Mouse (Mus musculus) neural tube, embryonic 11.5 days (tissue): ENCODE measurements around the gene Mical3. TPM values are rescaled to one million over a fixed set of nuclear protein-coding genes. Genes with fewer than 3 reads are reported as not detected.

ENCODE experiments used
- ATAC-seq: fragments of 200-750 bp; cut with Nextera tagmentation; 2 replicates; pipeline ENCODE4 v1.8.0; 2017; ENCODE audit warnings: moderate number of reproducible peaks, mild to moderate bottlenecking, moderate TSS enrichment, moderate library complexity; ENCODE audit not compliant: insufficient read depth, low FRiP score, low TSS enrichment
- DNase-seq: peaks from one replicate; pipeline ENCODE4 v3.0.0-alpha.2; 2015; ENCODE audit warnings: low spot score
- H3K27ac ChIP-seq: fragments of 300-500 bp; sonication (generic); 2 replicates; pipeline ENCODE4 v1.5.1; 2014; ENCODE audit warnings: low read depth, mild to moderate bottlenecking, low read length
- H3K27me3 ChIP-seq: fragments of 300-500 bp; sonication (generic); 2 replicates; pipeline ENCODE4 v1.6.1; 2014; ENCODE audit warnings: mild to moderate bottlenecking, low read length, mixed read lengths; ENCODE audit not compliant: control insufficient read depth, insufficient read depth
- H3K36me3 ChIP-seq: fragments of 300-500 bp; sonication (generic); 2 replicates; pipeline ENCODE4 v1.6.1; 2014; ENCODE audit warnings: mild to moderate bottlenecking, low read length, moderate library complexity, mixed read lengths; ENCODE audit not compliant: control insufficient read depth, insufficient read depth
- H3K4me1 ChIP-seq: fragments of 300-500 bp; sonication (generic); 2 replicates; pipeline ENCODE4 v1.6.1; 2014; ENCODE audit warnings: low read length, mixed read lengths; ENCODE audit not compliant: control insufficient read depth, insufficient read depth
- H3K4me2 ChIP-seq: fragments of 300-500 bp; sonication (generic); 2 replicates; pipeline ENCODE4 v1.6.1; 2014; ENCODE audit warnings: low read depth, mild to moderate bottlenecking, moderate library complexity
- H3K4me3 ChIP-seq: fragments of 300-500 bp; sonication (generic); 2 replicates; pipeline ENCODE4 v1.5.1; 2014; ENCODE audit warnings: low read depth, low read length
- H3K9ac ChIP-seq: fragments of 300-500 bp; sonication (generic); 2 replicates; pipeline ENCODE4 v1.6.1; 2014; ENCODE audit warnings: mild to moderate bottlenecking, low read length
- H3K9me3 ChIP-seq: fragments of 300-500 bp; sonication (generic); 2 replicates; pipeline ENCODE4 v1.6.1; 2016; ENCODE audit warnings: low read length; ENCODE audit not compliant: control insufficient read depth
- WGBS: fragments of 180-500 bp; shearing (Covaris S2); extraction: QIAGEN DNeasy Blood & Tissue Kit; methylation state at CpG from one replicate; pipeline ENCODE4 v1.1.7; 2014; 5-methylcytosine and 5-hydroxymethylcytosine counted together
- polyA plus RNA-seq: library from polyadenylated mRNA; unstranded; fragments of >200 nt; fragmentation: Nextera tagmentation; extraction: Ambion mirVana; gene quantifications from 2 replicates; pipeline ENCODE4 v1.2.1, GENCODE M21; 2014

The Mical3 gene
- polyA plus RNA-seq, 1 experiment from 2014 or later: 18.4 TPM

DNA sequence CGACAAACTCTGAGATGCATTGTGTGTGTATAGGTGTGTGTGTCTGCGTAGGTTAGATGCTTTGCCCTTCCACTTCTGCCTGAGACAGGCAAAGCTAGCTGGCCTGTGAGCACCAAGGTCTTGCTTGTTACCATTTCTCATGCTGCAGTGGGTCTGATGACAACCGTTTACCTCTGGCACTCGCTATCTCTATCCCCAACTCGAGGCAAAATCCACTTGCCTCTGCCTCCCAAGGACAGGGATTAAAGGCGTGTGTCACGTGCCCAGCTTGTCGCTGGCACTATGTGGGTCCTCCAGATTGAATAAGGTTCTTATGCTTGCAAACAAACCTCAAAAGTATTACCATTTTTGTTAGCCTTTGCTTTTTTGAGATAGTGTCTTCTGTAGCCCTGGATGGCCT, 22.4 kb upstream of the Mical3 start:
- Histone ChIP-seq H3K4me2 (no peak overlapping the region), H3K27ac (no peak overlapping the region), H3K4me1 (no peaks in the 10 kb centered on the region), H3K4me3 (no peak overlapping the region), H3K9me3 (no peaks in the 10 kb centered on the region), H3K9ac (no peak overlapping the region), H3K27me3 (no peaks in the 10 kb centered on the region), H3K36me3 (no peaks in the 10 kb centered on the region)
- DNase-seq (no peak), ATAC-seq (no peak)
- WGBS: 87% methylated on average over 8 of the region's 8 CpGs

DNA sequence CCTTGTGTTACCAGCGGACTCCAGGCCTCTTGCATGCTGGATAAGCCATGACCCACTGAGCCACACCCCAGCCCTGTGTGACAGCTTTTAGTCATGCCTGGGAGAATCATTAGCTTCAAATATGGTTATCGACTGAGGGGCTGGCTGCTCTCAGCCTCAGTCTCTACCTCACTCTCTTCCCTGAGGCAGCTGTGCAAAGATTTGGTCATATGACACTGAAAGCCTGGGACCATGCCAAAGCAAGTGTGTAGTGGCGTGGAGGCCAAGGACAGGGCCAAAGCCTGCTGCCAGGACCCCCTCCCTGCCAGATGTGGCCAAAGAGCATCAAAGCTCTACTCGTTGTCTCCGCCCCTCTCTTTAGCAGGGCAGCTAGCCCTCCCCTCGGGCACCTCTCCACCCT, 20.9 kb upstream of the Mical3 start:
- no peak overlapping the region for H3K4me2 ChIP-seq
- ATAC-seq: no peak
- WGBS: 57% methylated on average over 6 of the region's 6 CpGs

DNA sequence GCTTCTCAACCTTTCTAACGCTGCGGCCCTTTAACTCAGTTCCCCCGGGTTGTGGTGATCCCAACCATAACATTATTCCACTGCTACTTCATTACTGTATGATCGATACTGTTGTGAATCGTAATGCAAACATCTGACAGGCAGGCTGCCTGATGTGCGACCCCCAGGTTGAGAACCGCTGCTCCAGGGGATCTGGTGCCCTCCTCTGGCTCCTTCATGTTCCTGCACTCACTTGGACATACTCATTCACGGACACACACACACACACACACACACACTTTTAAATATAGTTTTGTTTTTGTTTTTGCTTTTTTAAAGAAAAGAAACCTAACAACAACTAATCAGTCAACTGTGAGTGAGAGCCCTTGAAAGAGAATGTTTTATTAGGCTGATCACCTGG, 19.3 kb upstream of the Mical3 start:
- 93% methylated on average over 8 of the region's 8 CpGs for WGBS
- ATAC-seq: no peak
- no peak overlapping the region for H3K4me2 ChIP-seq
- H3K4me1 ChIP-seq: 0 out of 2 replicates have a peak, but pooled peaks cover 2% of the 10 kb centered on the region
- no peaks in the 10 kb centered on the region for H3K36me3 ChIP-seq
- no peaks in the 10 kb centered on the region for H3K27me3 ChIP-seq
- no peaks in the 10 kb centered on the region for H3K9me3 ChIP-seq
- no peak for DNase-seq
- H3K27ac ChIP-seq: no peak overlapping the region
- H3K9ac ChIP-seq: no peak overlapping the region
- no peak overlapping the region for H3K4me3 ChIP-seq

More for the DNA sequence above, 20.9 kb upstream of the Mical3 start:
- H3K9me3 ChIP-seq: no peaks in the 10 kb centered on the region
- H3K4me3 ChIP-seq: no peak overlapping the region
- H3K36me3 ChIP-seq: no peaks in the 10 kb centered on the region
- no peaks in the 10 kb centered on the region for H3K4me1 ChIP-seq
- H3K27ac ChIP-seq: no peak overlapping the region
- no peak for DNase-seq
- no peak overlapping the region for H3K9ac ChIP-seq
- no peaks in the 10 kb centered on the region for H3K27me3 ChIP-seq

DNA sequence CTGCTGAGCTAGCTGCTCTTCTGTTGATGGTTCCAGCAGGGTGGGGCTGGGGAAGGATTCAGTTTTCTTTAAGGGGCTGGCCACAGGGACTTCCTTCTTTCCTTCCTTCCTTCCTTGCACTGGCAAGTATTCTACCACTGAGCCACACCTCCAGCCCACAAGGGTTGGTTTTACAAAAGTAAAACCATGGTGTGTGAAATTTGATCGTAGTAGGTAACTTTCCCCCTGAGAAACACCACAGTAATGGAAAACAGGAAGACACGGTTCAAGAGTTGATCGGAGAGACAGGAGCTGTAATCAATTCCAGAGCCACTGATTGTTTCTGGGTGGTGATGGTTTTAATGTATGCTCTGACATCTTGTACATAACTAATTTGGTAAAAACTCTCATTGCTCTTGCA, 18.6 kb upstream of the Mical3 start:
- no peak overlapping the region for H3K4me3 ChIP-seq
- no peak overlapping the region for H3K27ac ChIP-seq
- no peaks in the 10 kb centered on the region for H3K9me3 ChIP-seq
- H3K27me3 ChIP-seq: no peaks in the 10 kb centered on the region
- 0 out of 2 replicates have a peak, but pooled peaks cover 2% of the 10 kb centered on the region for H3K4me1 ChIP-seq
- no peak overlapping the region for H3K9ac ChIP-seq
- DNase-seq (no peak), ATAC-seq (no peak)
- H3K4me2 ChIP-seq: no peak overlapping the region
- H3K36me3 ChIP-seq: no peaks in the 10 kb centered on the region
- WGBS: 69% methylated on average over 3 of the region's 3 CpGs

DNA sequence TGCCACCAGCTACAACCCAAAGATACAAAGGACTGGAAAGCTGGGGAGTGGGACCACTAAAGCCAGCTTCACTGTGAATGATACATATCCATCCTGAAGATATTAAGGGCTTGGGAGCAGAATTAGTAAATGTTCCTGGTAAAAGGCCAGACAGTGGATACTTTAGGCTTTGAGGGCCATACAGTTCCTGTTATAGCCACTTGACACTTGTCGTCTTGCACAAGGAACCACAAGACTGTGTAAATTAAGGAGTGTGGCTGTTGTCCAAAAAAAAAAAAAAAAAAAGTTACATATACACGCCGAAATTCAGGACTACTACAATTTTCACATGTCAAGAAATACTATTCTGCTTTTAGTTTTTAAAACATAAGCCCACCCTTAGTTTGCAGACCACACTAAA, 17.6 kb upstream of the Mical3 start:
- ATAC-seq (no peak), DNase-seq (no peak)
- Histone ChIP-seq H3K27me3 (no peaks in the 10 kb centered on the region), H3K4me2 (no peak overlapping the region), H3K4me1 (0 out of 2 replicates have a peak, but pooled peaks cover 2% of the 10 kb centered on the region), H3K9me3 (no peaks in the 10 kb centered on the region), H3K9ac (no peak overlapping the region), H3K36me3 (no peaks in the 10 kb centered on the region), H3K4me3 (no peak overlapping the region), H3K27ac (no peak overlapping the region)
- WGBS: 63% methylated on average over 3 of the region's 3 CpGs

DNA sequence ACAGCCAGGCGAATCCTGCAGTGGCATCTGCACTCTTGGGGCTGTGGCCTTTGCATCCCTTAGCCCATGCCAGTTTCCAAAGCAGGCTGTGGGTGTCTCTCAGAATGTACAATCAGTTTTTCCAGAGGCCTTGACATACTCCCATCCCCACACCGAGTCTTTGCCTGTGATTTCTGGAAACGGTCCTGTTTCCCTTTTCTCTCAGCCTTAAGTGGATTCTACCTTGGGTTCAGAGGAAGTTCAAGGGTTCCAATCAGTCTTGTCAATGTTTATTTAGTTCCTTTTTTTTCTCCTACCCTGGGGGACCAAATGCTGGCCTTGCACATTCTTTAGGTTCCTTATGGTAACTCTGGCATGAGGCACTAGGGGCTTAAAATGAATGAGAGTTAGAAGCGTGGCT, 16.0 kb upstream of the Mical3 start:
- ATAC-seq: no peak
- 37% methylated on average over 4 of the region's 4 CpGs for WGBS
- H3K27ac ChIP-seq: no peak overlapping the region

DNA sequence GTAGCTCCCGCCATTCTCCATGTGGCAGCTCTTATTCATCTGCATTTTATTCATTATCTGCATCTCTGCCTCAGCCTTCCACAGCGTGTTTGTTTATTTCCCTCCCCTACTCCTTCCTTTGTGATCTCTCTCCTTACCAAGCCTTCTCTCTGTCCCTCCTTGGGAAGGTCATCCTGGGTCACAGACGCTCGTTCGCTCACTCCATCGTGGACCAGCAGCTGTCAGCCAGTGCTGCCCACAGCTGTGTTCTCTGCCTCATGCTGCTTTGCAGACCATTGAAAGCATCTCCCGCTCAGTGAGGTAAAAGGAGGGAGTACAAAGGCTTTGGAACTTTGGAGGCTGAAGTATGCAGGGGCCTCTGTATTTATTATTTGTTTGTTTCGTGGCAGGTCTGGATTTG, 15.1 kb upstream of the Mical3 start:
- 0 out of 2 replicates have a peak, but pooled peaks cover 2% of the 10 kb centered on the region for H3K4me1 ChIP-seq
- no peaks in the 10 kb centered on the region for H3K27me3 ChIP-seq
- H3K9me3 ChIP-seq: no peaks in the 10 kb centered on the region
- H3K9ac ChIP-seq: no peak overlapping the region
- ATAC-seq (peak; percentile 41; the same call in 1 of the 2 replicates), DNase-seq (peak; percentile 53)
- WGBS: 16% methylated on average over 8 of the region's 8 CpGs
- H3K27ac ChIP-seq: no peak overlapping the region
- H3K36me3 ChIP-seq: no peaks in the 10 kb centered on the region
- no peak overlapping the region for H3K4me2 ChIP-seq
- no peak overlapping the region for H3K4me3 ChIP-seq

More for the DNA sequence above, 16.0 kb upstream of the Mical3 start:
- Histone ChIP-seq H3K4me1 (0 out of 2 replicates have a peak, but pooled peaks cover 2% of the 10 kb centered on the region), H3K36me3 (no peaks in the 10 kb centered on the region), H3K9me3 (no peaks in the 10 kb centered on the region), H3K4me3 (no peak overlapping the region), H3K9ac (no peak overlapping the region), H3K4me2 (no peak overlapping the region), H3K27me3 (no peaks in the 10 kb centered on the region)
- DNase-seq: peak; percentile 33

DNA sequence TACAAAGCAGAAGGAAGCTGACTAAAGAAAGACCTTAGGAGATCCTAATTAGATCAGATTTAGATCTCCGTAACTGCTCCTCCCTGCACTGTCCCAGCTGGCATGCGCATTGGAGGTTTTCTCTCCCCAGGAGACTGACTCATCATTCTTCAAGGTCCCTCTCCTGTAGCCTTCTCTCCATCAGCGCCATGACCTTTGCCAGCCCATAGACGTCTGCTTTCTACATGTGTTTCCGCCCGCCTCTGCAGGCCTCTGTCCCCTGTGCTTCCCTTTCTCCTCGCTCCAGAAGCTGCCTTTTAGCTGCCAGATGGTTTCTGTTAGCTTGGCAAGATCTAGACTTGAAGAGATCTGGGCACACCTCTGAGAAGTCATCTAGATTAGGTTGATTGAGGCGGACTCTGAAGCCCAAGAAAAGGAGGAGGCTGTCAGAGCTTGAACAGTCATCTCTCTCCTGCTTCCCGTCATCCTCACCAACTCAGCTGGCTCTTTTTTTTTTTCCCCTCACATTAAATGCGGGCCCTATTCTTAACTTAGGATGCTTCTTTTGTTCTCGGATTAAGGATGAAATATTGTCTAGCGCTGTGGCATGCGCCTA, 14.3 kb upstream of the Mical3 start:
- Histone ChIP-seq H3K4me1 (0 out of 2 replicates have a peak, but pooled peaks cover 2% of the 10 kb centered on the region), H3K9ac (no peak overlapping the region), H3K36me3 (no peaks in the 10 kb centered on the region), H3K9me3 (no peaks in the 10 kb centered on the region), H3K27ac (peak overlapping the region; percentile 49; the same call in 1 of the 2 replicates), H3K27me3 (no peaks in the 10 kb centered on the region), H3K4me2 (no peak overlapping the region), H3K4me3 (no peak overlapping the region)
- peak; percentile 31 for DNase-seq
- 0 out of 2 replicates have a peak, but pooled peaks have one; percentile 11 for ATAC-seq
- WGBS: 47% methylated on average over 13 of the region's 13 CpGs

DNA sequence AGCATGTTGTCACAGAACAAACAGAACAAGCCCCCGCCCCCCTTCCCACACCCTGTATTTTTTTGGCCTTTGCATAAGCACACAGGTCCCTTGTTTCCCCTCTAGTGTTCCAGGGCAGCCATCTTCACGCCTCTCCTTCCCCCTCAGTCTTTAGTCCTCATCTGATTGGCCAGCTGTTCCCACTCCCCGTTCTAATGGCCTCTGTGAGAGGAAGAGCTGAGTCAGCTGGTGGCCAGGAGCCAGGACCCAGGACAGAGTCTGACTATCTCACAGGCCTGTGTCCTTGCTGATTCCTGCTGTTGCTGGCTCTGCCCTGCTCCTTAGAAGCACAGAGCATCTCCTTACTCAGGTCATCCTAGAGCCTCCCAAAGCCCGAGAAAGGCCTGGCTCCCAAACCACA, 13.3 kb upstream of the Mical3 start:
- Histone ChIP-seq H3K4me3 (no peak overlapping the region), H3K27me3 (no peaks in the 10 kb centered on the region), H3K4me2 (no peak overlapping the region), H3K27ac (no peak overlapping the region), H3K9ac (no peak overlapping the region), H3K4me1 (0 out of 2 replicates have a peak, but pooled peaks cover 2% of the 10 kb centered on the region), H3K9me3 (no peaks in the 10 kb centered on the region), H3K36me3 (no peaks in the 10 kb centered on the region)
- DNase-seq: no peak
- ATAC-seq: no peak
- WGBS: 69% methylated on average over 4 of the region's 4 CpGs
